9 mouse cellular contexts compared by ENCODE assay signal in the genomic region with DNA sequence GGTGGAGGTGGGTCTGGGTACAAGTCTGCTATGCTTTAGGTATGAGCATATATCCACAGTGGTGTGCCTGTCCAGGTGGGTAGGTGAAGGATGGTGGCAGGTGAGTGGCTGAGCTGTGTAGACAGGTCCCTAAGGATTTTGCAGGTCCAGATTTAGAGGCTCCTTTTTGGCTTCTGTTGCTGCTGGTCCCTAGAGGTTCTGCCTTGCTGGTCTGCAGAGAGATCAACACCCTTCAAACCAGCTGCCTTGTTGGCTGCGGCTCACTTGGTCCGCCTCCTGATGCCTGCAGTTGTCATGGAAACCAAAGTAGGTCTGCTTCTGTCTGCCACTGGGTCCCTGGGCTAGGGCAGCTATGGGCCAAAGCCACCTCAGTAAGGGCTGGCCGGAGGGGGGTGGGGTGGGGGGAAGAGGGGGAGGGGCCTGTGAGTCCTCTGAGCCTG. TPM values are rescaled to one million over a fixed set of nuclear protein-coding genes. Genes with fewer than 3 reads are reported as not detected.
DNase-seq lines count a peak whose midpoint lies in the region; TF ChIP-seq lines count a peak whose summit lies in the region.
"Had no signal": no experiment of that assay in that cellular context is flagged by ENCODE, and none has a peak within 500 bp of the region (broad histone marks: within the 10 kb centered on the region; RNA-seq: fewer than 3 reads in every experiment).

No protein-coding gene starts in this region.

- no peak overlapping the region for H3K27ac ChIP-seq in gastrocnemius, adult 2 months

- no peak overlapping the region for H3K4me3 ChIP-seq in gastrocnemius, adult 2 months

- peak; percentile 13 for DNase-seq in adrenal gland, adult 2 months
- DNase-seq in adrenal gland, postnatal 4 days (ENCODE audit: low spot score in 2 of 2) = no peak
- DNase-seq in urinary bladder, postnatal 14 days (ENCODE audit: low spot score) = peak; percentile 2
- no peak for DNase-seq in urinary bladder, postnatal 25 days (ENCODE audit: low spot score)
- peak; percentile 55 for DNase-seq in left cerebral cortex, adult 11 months (ENCODE audit: low spot score)
- DNase-seq in retina, embryonic 14.5 days (ENCODE audit: low spot score) = peak; percentile 82
- no peak for DNase-seq in gastrocnemius, adult 2 months
- no peak for DNase-seq in kidney, postnatal 14 days

- intact Hi-C loops in gastrocnemius, adult 2 months (cut with DNase I) = no loop called here

- no peak for TF ChIP-seq CTCF in gastrocnemius, adult 2 months (IDR thresholded peaks at IDR 0.05)

RNA-seq across cellular contexts. Expression of a gene that starts 18.1 kb away (rescaled TPM):
- not detected for total RNA-seq in adrenal gland, adult 2 months (2021)
- polyA plus RNA-seq in adrenal gland, adult 2 months (2012; rRNA removed) = not detected in 2 replicates
- total RNA-seq in adrenal gland, postnatal 4 days (2021) = not detected
- not detected for total RNA-seq in gastrocnemius, adult 2 months (2021)
- polyA plus RNA-seq: heart, embryonic 16.5 days had no signal

RNA-seq across cellular contexts. Expression of a gene that starts 55.1 kb away (rescaled TPM):
- 10 to 100 TPM; 11.6 to 15.0 TPM for total RNA-seq in adrenal gland, adult 2 months (2021)
- polyA plus RNA-seq in adrenal gland, adult 2 months (2012; rRNA removed) = 7.3 and 7.4 TPM in 2 replicates
- total RNA-seq in adrenal gland, postnatal 4 days (2021) = 10 to 100 TPM; 14.2 to 17.0 TPM
- 1 to 10 TPM; 8.4 to 8.5 TPM for total RNA-seq in gastrocnemius, adult 2 months (2021)

Comparison
In these comparisons a context has a peak if more than half of its experiments do, and no peak if none do; other contexts are left out.
1. DNase-seq: peak in adrenal gland, adult 2 months (single experiment), urinary bladder, postnatal 14 days (single experiment), left cerebral cortex, adult 11 months (single experiment) and retina, embryonic 14.5 days (single experiment); none in adrenal gland, postnatal 4 days (0 of 2), urinary bladder, postnatal 25 days (single experiment), gastrocnemius, adult 2 months (single experiment) and kidney, postnatal 14 days (single experiment).